Mouse (Mus musculus) kidney, postnatal 10 days (tissue): Measurements from ENCODE around the gene Rnls.
"Not testable (repeated sequence)": the region's sequence is repeated elsewhere in the genome, so short reads cannot be mapped to it uniquely, and the experiment has no call there.

Source experiments
- DNase-seq: peaks from one replicate; pipeline ENCODE4 v3.0.0; 2021; ENCODE audit warnings: mixed read lengths

The Rnls gene

GRCm38 (mm10) chr19:33391651-33392382 lies at the start of gene Rnls:
TSS of gene Rnls (minus strand) at chr19:33392295.
- peak; percentile 92 for DNase-seq

GRCm38 (mm10) chr19:33429457-33429856 lies 37.4 kb upstream of the Rnls start:
- no peak for DNase-seq

- DNase-seq = not testable (repeated sequence)
Measured at GRCm38 (mm10) chr19:33419368-33419767, 27.3 kb upstream of the Rnls start.

GRCm38 (mm10) chr19:33380825-33381224 lies 11.3 kb downstream of the Rnls start:
- no peak for DNase-seq

GRCm38 (mm10) chr19:33380386-33380785 lies 11.7 kb downstream of the Rnls start:
- no peak for DNase-seq

GRCm38 (mm10) chr19:33368808-33369207 lies 23.3 kb downstream of the Rnls start:
- no peak for DNase-seq

GRCm38 (mm10) chr19:33366661-33367060 lies 25.4 kb downstream of the Rnls start:
- peak; percentile 80 for DNase-seq

GRCm38 (mm10) chr19:33357019-33357418 lies 35.1 kb downstream of the Rnls start:
- no peak for DNase-seq

GRCm38 (mm10) chr19:33340119-33340518 lies 52.0 kb downstream of the Rnls start:
- no peak for DNase-seq

- no peak for DNase-seq
Measured at GRCm38 (mm10) chr19:33326706-33327641, 65.1 kb downstream of the Rnls start.

GRCm38 (mm10) chr19:33318785-33319184 lies 73.3 kb downstream of the Rnls start:
- no peak for DNase-seq

GRCm38 (mm10) chr19:33317130-33317529 lies 75.0 kb downstream of the Rnls start:
- no peak for DNase-seq

- no peak for DNase-seq
Measured at GRCm38 (mm10) chr19:33299726-33300292, 92.3 kb downstream of the Rnls start.

GRCm38 (mm10) chr19:33296338-33296737 lies 95.8 kb downstream of the Rnls start:
- no peak for DNase-seq

GRCm38 (mm10) chr19:33282985-33283384 lies 109.1 kb downstream of the Rnls start:
- no peak for DNase-seq

GRCm38 (mm10) chr19:33276421-33276820 lies 115.7 kb downstream of the Rnls start:
- no peak for DNase-seq

GRCm38 (mm10) chr19:33273676-33274075 lies 118.4 kb downstream of the Rnls start:
- DNase-seq = peak; percentile 21

- DNase-seq = no peak
Measured at GRCm38 (mm10) chr19:33271571-33271970, 120.5 kb downstream of the Rnls start.

- no peak for DNase-seq
Measured at GRCm38 (mm10) chr19:33270231-33270630, 121.9 kb downstream of the Rnls start.

GRCm38 (mm10) chr19:33268044-33268443 lies 124.1 kb downstream of the Rnls start:
- DNase-seq = peak; percentile 22

- DNase-seq = no peak
Measured at GRCm38 (mm10) chr19:33265245-33265644, 126.8 kb downstream of the Rnls start.

- DNase-seq = no peak
Measured at GRCm38 (mm10) chr19:33264224-33264993, 127.7 kb downstream of the Rnls start.

- DNase-seq = no peak
Measured at GRCm38 (mm10) chr19:33262421-33262820, 129.7 kb downstream of the Rnls start.
